Mouse (Mus musculus) cortical plate, adult 2 months (tissue): ENCODE measurements at regions not wholly inside any gene's neighbourhood (a gene's known extent, or its start where the extent isn't known, plus 50 kb on each side); places are given as distances from the start of the nearest gene placed in this dataset.

Source experiments
- H3K27ac ChIP-seq: fragments of 200-500 bp; 2 replicates; pipeline ENCODE4 v1.5.1; 2012; ENCODE audit warnings: low read length, control low read depth, inconsistent platforms; ENCODE audit not compliant: insufficient read depth
- H3K4me1 ChIP-seq: fragments of 200-500 bp; 2 replicates; pipeline ENCODE4 v1.6.1; 2011; ENCODE audit warnings: low read length; ENCODE audit not compliant: control insufficient read depth, insufficient read depth
- H3K4me3 ChIP-seq: fragments of 200-500 bp; 2 replicates; pipeline ENCODE4 v1.5.1; 2011; ENCODE audit warnings: mild to moderate bottlenecking, low read length, control low read depth; ENCODE audit not compliant: insufficient read depth
- CTCF ChIP-seq: fragments of 200-500 bp; IDR thresholded peaks from 2 replicates; pipeline ENCODE4 v1.5.1; 2011; ENCODE audit warnings: mild to moderate bottlenecking, control low read depth, low read length; ENCODE audit not compliant: insufficient read depth; ENCODE audit errors: extremely low read depth
- POLR2A ChIP-seq: fragments of 200-500 bp; IDR thresholded peaks from 2 replicates; pipeline ENCODE4 v1.6.1; 2011; ENCODE audit warnings: mild to moderate bottlenecking, low read length, control low read depth; ENCODE audit not compliant: insufficient read depth; ENCODE audit errors: extremely low read depth

- TF ChIP-seq POLR2A: no peak
- TF ChIP-seq CTCF: no peak
- Histone ChIP-seq H3K4me3 (no peak overlapping the region), H3K27ac (no peak overlapping the region), H3K4me1 (no peaks in the 10 kb centered on the region)
Observed at GRCm38 (mm10) chr5:120020748-120021147, 95.5 kb upstream of the Rbm19 start.

DNA sequence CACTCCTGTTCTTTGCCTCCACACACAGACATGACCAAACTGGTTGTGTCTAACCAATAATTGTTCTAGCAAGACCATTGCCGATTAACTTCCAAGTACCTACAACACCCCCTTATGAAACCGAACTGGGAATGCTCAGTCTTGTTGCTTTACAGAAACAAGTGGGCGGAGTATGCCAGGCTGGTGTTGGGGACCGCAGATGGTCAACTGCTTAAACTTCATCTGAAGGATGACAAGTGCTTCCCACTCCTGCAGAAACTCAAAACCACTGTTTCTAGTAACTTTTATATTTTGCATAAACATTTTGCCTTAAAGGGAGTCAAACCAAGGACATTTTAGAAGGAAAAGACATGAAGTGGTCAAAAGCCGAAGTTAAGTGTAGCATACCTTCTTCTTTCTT is 94.0 kb upstream of the Rbm19 start:
- Histone ChIP-seq H3K27ac (no peak overlapping the region), H3K4me1 (no peaks in the 10 kb centered on the region), H3K4me3 (no peak overlapping the region)
- TF ChIP-seq POLR2A (no peak), CTCF (no peak)

GRCm38 (mm10) chr5:120024071-120024470 is 92.2 kb upstream of the Rbm19 start:
- Histone ChIP-seq H3K4me1 (no peaks in the 10 kb centered on the region), H3K4me3 (no peak overlapping the region), H3K27ac (no peak overlapping the region)
- TF ChIP-seq CTCF (no peak), POLR2A (no peak)

DNA sequence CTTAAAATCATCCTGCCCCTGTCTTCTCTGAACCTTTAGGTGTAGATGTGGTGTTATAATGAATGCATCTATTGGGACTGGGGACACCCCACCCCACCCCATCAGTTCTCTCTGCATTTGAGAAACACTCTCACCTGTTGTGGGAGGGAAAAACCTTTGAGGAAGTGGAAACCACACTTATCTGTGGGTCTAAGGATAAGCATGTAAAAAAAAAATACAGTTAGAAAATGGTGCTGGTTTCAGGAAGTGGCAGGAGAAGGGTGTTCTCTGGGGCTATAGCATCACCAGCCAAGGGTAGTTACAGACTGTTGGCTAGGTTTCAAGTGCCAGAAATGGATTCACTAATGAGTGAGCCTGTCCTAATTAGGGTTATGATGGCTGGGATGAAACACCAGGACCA is 91.1 kb upstream of the Rbm19 start:
- H3K4me3 ChIP-seq: no peak overlapping the region
- no peak overlapping the region for H3K27ac ChIP-seq
- TF ChIP-seq CTCF: no peak
- no peak for TF ChIP-seq POLR2A
- H3K4me1 ChIP-seq: no peaks in the 10 kb centered on the region

DNA sequence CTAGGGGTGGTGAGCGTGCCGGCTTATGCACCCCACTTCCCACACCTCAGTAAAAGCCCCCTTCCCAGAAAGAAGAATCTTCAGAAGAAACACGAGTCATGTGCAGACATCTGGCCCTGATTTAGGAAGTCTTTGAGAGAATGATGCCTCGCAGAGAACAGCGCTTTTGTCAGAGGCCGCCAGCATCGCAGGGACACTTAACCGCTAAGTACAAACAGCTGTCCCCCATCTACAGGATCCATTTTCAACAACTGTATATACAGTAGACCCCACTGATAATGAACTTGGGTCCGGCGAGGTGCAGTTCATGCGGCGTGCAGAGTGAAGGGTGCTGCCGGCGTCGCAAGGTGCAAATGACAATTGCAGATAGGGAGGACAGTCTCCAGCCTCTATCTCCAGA is 85.4 kb upstream of the Rbm19 start:
- TF ChIP-seq POLR2A (no peak), CTCF (no peak)
- no peak overlapping the region for H3K4me3 ChIP-seq
- no peak overlapping the region for H3K27ac ChIP-seq
- H3K4me1 ChIP-seq: peaks cover 1% of the 10 kb centered on the region; the same call in 1 of the 2 replicates

GRCm38 (mm10) chr5:120031614-120032013 is 84.7 kb upstream of the Rbm19 start:
- H3K27ac ChIP-seq: no peak overlapping the region
- TF ChIP-seq CTCF (no peak), POLR2A (no peak)
- H3K4me3 ChIP-seq: no peak overlapping the region
- H3K4me1 ChIP-seq: peaks cover 1% of the 10 kb centered on the region; the same call in 1 of the 2 replicates

DNA sequence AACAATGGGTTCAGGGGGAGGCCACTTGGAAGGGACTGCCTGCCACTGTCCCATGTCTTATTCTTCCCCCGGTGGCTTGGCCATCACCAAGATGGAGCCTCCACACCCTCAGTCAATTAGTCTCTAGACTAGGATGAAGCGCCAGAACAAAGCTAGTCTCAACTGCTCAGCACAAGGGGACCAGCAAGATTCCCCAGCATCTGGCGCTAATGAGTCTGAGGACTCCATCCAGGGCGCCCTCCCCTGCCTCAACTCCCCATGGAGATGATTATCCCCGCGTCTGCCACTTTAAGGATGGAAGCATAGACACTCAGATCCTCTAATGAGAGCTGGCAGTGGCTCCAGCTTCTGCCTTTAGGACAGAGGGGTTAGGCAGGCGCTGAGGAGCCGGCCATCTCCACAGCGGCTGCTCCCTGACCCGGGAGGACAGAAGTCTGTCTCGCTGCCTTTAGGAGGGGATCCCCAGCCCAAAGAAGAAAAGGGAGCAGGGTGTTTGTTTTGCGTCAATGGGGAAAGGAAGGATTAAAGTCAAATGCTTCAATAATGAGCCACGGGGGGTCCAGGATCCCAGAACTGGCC is 81.7 kb upstream of the Rbm19 start:
- Histone ChIP-seq H3K27ac (no peak overlapping the region), H3K4me1 (peaks cover 1% of the 10 kb centered on the region; the same call in 1 of the 2 replicates), H3K4me3 (no peak overlapping the region)
- TF ChIP-seq POLR2A (no peak), CTCF (no peak)

DNA sequence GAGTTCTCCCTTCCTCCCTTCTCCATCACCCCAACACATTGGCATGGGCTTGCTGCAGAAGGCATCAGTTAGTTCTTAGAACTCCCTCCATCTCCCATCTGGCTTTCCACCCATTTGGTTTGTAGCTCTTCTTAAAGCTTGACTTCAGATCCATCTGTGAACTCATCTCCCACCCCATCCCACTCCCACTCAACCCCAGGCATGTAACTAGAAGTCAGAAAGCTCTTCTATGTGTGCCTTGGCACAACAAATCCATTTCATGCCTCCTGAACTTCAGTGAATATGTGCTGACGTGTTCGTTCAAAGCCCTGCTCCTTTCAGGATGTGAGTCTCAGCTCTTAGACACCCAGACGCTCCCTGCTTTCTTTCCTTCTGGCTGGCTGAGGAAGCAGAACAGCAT is 81.0 kb upstream of the Rbm19 start:
- Histone ChIP-seq H3K4me3 (no peak overlapping the region), H3K27ac (no peak overlapping the region), H3K4me1 (peaks cover 1% of the 10 kb centered on the region; the same call in 1 of the 2 replicates)
- no peak for TF ChIP-seq CTCF
- no peak for TF ChIP-seq POLR2A

DNA sequence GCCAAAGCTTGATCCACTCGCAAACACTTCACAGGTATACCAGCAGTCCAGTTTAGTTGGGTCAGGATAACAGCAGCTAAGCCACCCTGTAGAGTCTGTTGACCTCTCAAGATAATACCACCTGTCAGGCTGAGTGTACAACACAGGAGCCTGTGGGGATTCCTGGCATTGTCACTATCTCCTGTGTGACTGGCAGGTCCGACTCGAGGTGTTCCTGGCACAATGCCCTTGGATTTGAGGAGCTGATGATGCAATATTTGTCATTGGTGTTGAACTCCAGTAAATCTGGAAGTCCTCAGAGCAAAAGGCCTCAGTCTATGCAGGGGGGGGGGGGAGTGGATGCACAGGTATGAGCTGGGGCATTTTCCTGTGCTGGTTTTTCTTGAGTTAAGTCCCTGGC is 78.5 kb upstream of the Rbm19 start:
- TF ChIP-seq POLR2A (no peak), CTCF (no peak)
- Histone ChIP-seq H3K27ac (no peak overlapping the region), H3K4me3 (no peak overlapping the region), H3K4me1 (peaks cover 1% of the 10 kb centered on the region; the same call in 1 of the 2 replicates)

GRCm38 (mm10) chr5:120043786-120044185 is 72.5 kb upstream of the Rbm19 start:
- Histone ChIP-seq H3K4me3 (no peak overlapping the region), H3K4me1 (no peaks in the 10 kb centered on the region), H3K27ac (no peak overlapping the region)
- TF ChIP-seq CTCF (no peak), POLR2A (no peak)
